Mouse (Mus musculus) MEL (cell line): ENCODE data around the gene Vti1a. TPM values are rescaled to one million over a fixed set of nuclear protein-coding genes. Genes with fewer than 3 reads are reported as not detected.

Experiments used
- DNase-seq: peaks from one replicate; pipeline ENCODE4 v3.0.0; 2011; ENCODE audit warnings: low read depth, low spot score
- H3K27ac ChIP-seq: 2 replicates; pipeline ENCODE4 v1.5.1; 2012; ENCODE audit warnings: low read depth, mild to moderate bottlenecking, control low read depth, low read length, moderate library complexity; ENCODE audit not compliant: control insufficient read depth
- H3K27me3 ChIP-seq, 2 experiments: fragments of 150-350 bp in 1 of 2; sonication (generic) in 1 of 2; 2 replicates each; pipeline ENCODE4 v1.6.1; 2012; ENCODE audit warnings: low read length in 2 of 2, mild to moderate bottlenecking in 2 of 2, improper control_type of control experiment in 1 of 2, moderate library complexity in 1 of 2; ENCODE audit not compliant: insufficient read depth in 2 of 2, control insufficient read depth in 1 of 2
- H3K36me3 ChIP-seq, 2 experiments: 2 replicates each; pipeline ENCODE4 v1.6.1; 2012 to 2014; ENCODE audit warnings: low read length in 2 of 2, improper control_type of control experiment in 1 of 2, inconsistent platforms in 1 of 2, mild to moderate bottlenecking in 1 of 2; ENCODE audit not compliant: insufficient read depth in 2 of 2, control insufficient read depth in 1 of 2
- H3K4me1 ChIP-seq, 2 experiments: fragments of 150-350 bp in 1 of 2; sonication (generic) in 1 of 2; 2 replicates each; pipeline ENCODE4 v1.6.1; 2012; ENCODE audit warnings: low read length in 2 of 2, improper control_type of control experiment in 1 of 2, mild to moderate bottlenecking in 1 of 2; ENCODE audit not compliant: insufficient read depth in 2 of 2, control insufficient read depth in 1 of 2
- H3K4me3 ChIP-seq, 2 experiments: fragments of 150-350 bp in 1 of 2; sonication (generic) in 1 of 2; 2 replicates each; pipeline ENCODE4 v1.5.1; 2012; ENCODE audit warnings: low read depth in 2 of 2, low read length in 2 of 2, mild to moderate bottlenecking in 2 of 2, moderate library complexity in 2 of 2, control low read depth in 1 of 2, improper control_type of control experiment in 1 of 2; ENCODE audit not compliant: control insufficient read depth in 1 of 2, insufficient read depth in 1 of 2
- H3K79me2 ChIP-seq: 2 replicates; pipeline ENCODE4 v1.6.1; 2012; ENCODE audit warnings: mild to moderate bottlenecking, low read length, moderate library complexity; ENCODE audit not compliant: control insufficient read depth, poor library complexity, insufficient read depth
- H3K9ac ChIP-seq: 2 replicates; pipeline ENCODE4 v1.6.1; 2012; ENCODE audit warnings: low read depth, mild to moderate bottlenecking, control low read depth, low read length, moderate library complexity; ENCODE audit not compliant: control insufficient read depth, poor library complexity, severe bottlenecking
- H3K9me3 ChIP-seq: fragments of 150-350 bp; sonication (generic); replicated peaks from 2 replicates; pipeline ENCODE4 v1.6.1; 2012; ENCODE audit warnings: mild to moderate bottlenecking, low read length, improper control_type of control experiment, moderate library complexity; ENCODE audit not compliant: insufficient read depth
- BHLHE40 ChIP-seq: IDR thresholded peaks from 2 replicates; pipeline ENCODE4 v1.6.1; 2012; ENCODE audit warnings: low read depth, mild to moderate bottlenecking, inconsistent platforms, low read length, improper control_type of control experiment, borderline replicate concordance
- CHD1 ChIP-seq: IDR thresholded peaks from 2 replicates; pipeline ENCODE4 v1.6.1; 2012; ENCODE audit warnings: low read depth, mild to moderate bottlenecking, inconsistent platforms, low read length, improper control_type of control experiment
- CHD2 ChIP-seq: IDR thresholded peaks from 2 replicates; pipeline ENCODE4 v1.6.1; 2011; ENCODE audit warnings: low read length, improper control_type of control experiment
- CTCF ChIP-seq, 3 experiments: IDR thresholded peaks in 2 of 3; conservative IDR thresholded peaks in 1 of 3; 2 replicates each; pipeline ENCODE4 v1.5.1; 2011 to 2012; ENCODE audit warnings: low read length in 3 of 3, low read depth in 2 of 3, mild to moderate bottlenecking in 2 of 3, improper control_type of control experiment in 1 of 3, inconsistent platforms in 1 of 3, mixed read lengths in 1 of 3, moderate library complexity in 1 of 3; ENCODE audit not compliant: control insufficient read depth in 1 of 3, insufficient read depth in 1 of 3, poor library complexity in 1 of 3, severe bottlenecking in 1 of 3
- EP300 ChIP-seq, 2 experiments: IDR thresholded peaks; 2 replicates each; pipeline ENCODE4 v1.6.1; 2011; ENCODE audit warnings: improper control_type of control experiment in 2 of 2, low read length in 2 of 2, low read depth in 1 of 2, mild to moderate bottlenecking in 1 of 2
- HCFC1 ChIP-seq: IDR thresholded peaks from 2 replicates; pipeline ENCODE4 v1.6.1; 2012; ENCODE audit warnings: low read depth, mild to moderate bottlenecking, inconsistent platforms, low read length, improper control_type of control experiment, moderate library complexity
- JUND ChIP-seq: IDR thresholded peaks from 2 replicates; pipeline ENCODE4 v1.6.1; 2011; ENCODE audit warnings: low read depth, mild to moderate bottlenecking, improper control_type of control experiment, low read length
- KAT2A ChIP-seq: conservative IDR thresholded peaks from 2 replicates; pipeline ENCODE4 v1.6.1; 2012; ENCODE audit warnings: low read depth, low read length, improper control_type of control experiment, inconsistent platforms
- MAZ ChIP-seq: IDR thresholded peaks from 2 replicates; pipeline ENCODE4 v1.6.1; 2012; ENCODE audit warnings: low read depth, mild to moderate bottlenecking, inconsistent platforms, low read length, improper control_type of control experiment
- MEF2A ChIP-seq: IDR thresholded peaks from 2 replicates; pipeline ENCODE4 v1.6.1; 2014; ENCODE audit warnings: low read depth, mild to moderate bottlenecking, inconsistent platforms, low read length, improper control_type of control experiment; ENCODE audit not compliant: poor library complexity, insufficient replicate concordance, severe bottlenecking; ENCODE audit errors: extremely low read depth
- NRF1 ChIP-seq: IDR thresholded peaks from 2 replicates; pipeline ENCODE4 v1.6.1; 2014; ENCODE audit warnings: low read depth, mild to moderate bottlenecking, inconsistent platforms, low read length, improper control_type of control experiment, moderate library complexity; ENCODE audit not compliant: poor library complexity, insufficient read depth, severe bottlenecking
- POLR2AphosphoS2 ChIP-seq: IDR thresholded peaks from 2 replicates; pipeline ENCODE4 v1.6.1; 2011; ENCODE audit warnings: low read length, improper control_type of control experiment
- RAD21 ChIP-seq: IDR thresholded peaks from 2 replicates; pipeline ENCODE4 v1.6.1; 2011; ENCODE audit warnings: mild to moderate bottlenecking, low read depth, low read length, improper control_type of control experiment
- SIN3A ChIP-seq: IDR thresholded peaks from 2 replicates; pipeline ENCODE4 v1.6.1; 2012; ENCODE audit warnings: low read length, improper control_type of control experiment, inconsistent platforms
- TAL1 ChIP-seq: IDR thresholded peaks from 2 replicates; pipeline ENCODE4 v1.6.1; 2012; ENCODE audit warnings: mild to moderate bottlenecking, inconsistent platforms, low read length, moderate library complexity, mixed read lengths
- UBTF ChIP-seq: IDR thresholded peaks from 2 replicates; pipeline ENCODE4 v1.6.1; 2012; ENCODE audit warnings: low read depth, mild to moderate bottlenecking, inconsistent platforms, low read length, improper control_type of control experiment, moderate library complexity, borderline replicate concordance; ENCODE audit not compliant: insufficient read depth
- ZMIZ1 ChIP-seq: IDR thresholded peaks from 2 replicates; pipeline ENCODE4 v1.6.1; 2012; ENCODE audit warnings: low read depth, mild to moderate bottlenecking, inconsistent platforms, low read length, improper control_type of control experiment, moderate library complexity
- ZNF384 ChIP-seq: IDR thresholded peaks from 2 replicates; pipeline ENCODE4 v1.6.1; 2012; ENCODE audit warnings: low read depth, mild to moderate bottlenecking, inconsistent platforms, low read length, improper control_type of control experiment
- polyA plus RNA-seq, 2 experiments: library from polyadenylated mRNA; stranded (reverse) in 1 of 2; unstranded in 1 of 2; fragments of >175 nt in 1 of 2; fragments of >200 nt in 1 of 2; gene quantifications; 2 replicates each; pipeline versions ENCODE4 v1.2.1 to v1.2.4; 2012; ENCODE audit warnings: low replicate concordance in 2 of 2, low read depth in 1 of 2; ENCODE audit not compliant: insufficient read length in 2 of 2, insufficient read depth in 1 of 2, missing spikeins in 1 of 2
- total RNA-seq: library from RNA; depleted of rRNA; stranded (reverse); fragments of 300-350 nt; gene quantifications from 2 replicates; pipeline ENCODE4 v1.2.3, GENCODE M21; 2012

Gene Vti1a
- total and polyA plus RNA-seq, 3 experiments: 37.2 to 119 (median 42.8) TPM

- Histone ChIP-seq H3K27me3 (no peaks in the 10 kb centered on the region; a peak in 1 of 4 replicates), H3K27ac (no peak overlapping the region)
- TF ChIP-seq TAL1 (no peak), POLR2AphosphoS2 (no peak), KAT2A (no peak), JUND (no peak), BHLHE40 (no peak), MEF2A (no peak), CHD2 (no peak)
- TF ChIP-seq, all 39 proteins: peak for 0
- no peak for DNase-seq
- no peak overlapping the region for H3K9ac ChIP-seq
- no peaks in the 10 kb centered on the region for H3K4me1 ChIP-seq
- H3K79me2 ChIP-seq: no peaks in the 10 kb centered on the region
- no peaks in the 10 kb centered on the region for H3K9me3 ChIP-seq
- H3K36me3 ChIP-seq: no peaks in the 10 kb centered on the region
- H3K4me3 ChIP-seq: no peak overlapping the region
These were observed 310.9 kb downstream of the Vti1a start for GRCm38 (mm10) chr19:55626952-55627351.

GRCm38 (mm10) chr19:55635488-55635887 is 319.4 kb downstream of the Vti1a start:
- no peaks in the 10 kb centered on the region for H3K79me2 ChIP-seq
- H3K4me3 ChIP-seq: no peak overlapping the region
- no peaks in the 10 kb centered on the region for H3K9me3 ChIP-seq
- H3K4me1 ChIP-seq: no peaks in the 10 kb centered on the region
- no peak for TF ChIP-seq SIN3A
- TF ChIP-seq MAZ: no peak
- no peak for TF ChIP-seq UBTF
- no peak for TF ChIP-seq ZMIZ1
- TF ChIP-seq ZNF384: no peak
- TF ChIP-seq BHLHE40: no peak
- no peak for TF ChIP-seq POLR2AphosphoS2
- TF ChIP-seq EP300 (IDR thresholded peaks at IDR 0.05; ENCODE audit: low read depth in 1 of 2, low read length in 2 of 2): no peak
- no peak for TF ChIP-seq CHD1
- TF ChIP-seq CTCF (IDR thresholded peaks at IDR 0.05 in 2 of 3, conservative IDR thresholded peaks at IDR 0.05 in 1 of 3; ENCODE audit: control insufficient read depth in 1 of 3, insufficient read depth in 1 of 3, low read depth in 2 of 3, low read length in 3 of 3, poor library complexity in 1 of 3, severe bottlenecking in 1 of 3): no peak
- no peak for TF ChIP-seq HCFC1
- no peak for TF ChIP-seq RAD21
- TF ChIP-seq NRF1: no peak
- DNase-seq: no peak
- no peaks in the 10 kb centered on the region; a peak in 3 of 4 replicates for H3K27me3 ChIP-seq
- H3K36me3 ChIP-seq: no peaks in the 10 kb centered on the region
- no peak overlapping the region for H3K27ac ChIP-seq
- H3K9ac ChIP-seq: no peak overlapping the region
